Mouse (Mus musculus) neural tube, embryonic 12.5 days (tissue): Measurements from ENCODE around the gene Prss33. TPM values are rescaled to one million over a fixed set of nuclear protein-coding genes. Genes with fewer than 3 reads are reported as not detected.
"Not testable (repeated sequence)": the region's sequence is repeated elsewhere in the genome, so short reads cannot be mapped to it uniquely, and the experiment has no call there.

Experiments used
- ATAC-seq: fragments of 200-750 bp; cut with Nextera tagmentation; 2 replicates; pipeline ENCODE4 v1.8.0; 2017; ENCODE audit warnings: low read depth, mild to moderate bottlenecking, moderate TSS enrichment, moderate library complexity; ENCODE audit not compliant: low FRiP score
- H3K27ac ChIP-seq: fragments of 300-500 bp; sonication (generic); 2 replicates; pipeline ENCODE4 v1.5.1; 2016
- H3K27me3 ChIP-seq: fragments of 300-500 bp; sonication (generic); replicated peaks from 2 replicates; pipeline ENCODE4 v1.6.1; 2016; ENCODE audit warnings: mild to moderate bottlenecking
- H3K36me3 ChIP-seq: fragments of 300-500 bp; sonication (generic); 2 replicates; pipeline ENCODE4 v1.6.1; 2016; ENCODE audit warnings: mild to moderate bottlenecking
- H3K4me1 ChIP-seq: fragments of 300-500 bp; sonication (generic); 2 replicates; pipeline ENCODE4 v1.6.1; 2016
- H3K4me2 ChIP-seq: fragments of 300-500 bp; sonication (generic); replicated peaks from 2 replicates; pipeline ENCODE4 v1.6.1; 2016; ENCODE audit warnings: mild to moderate bottlenecking
- H3K4me3 ChIP-seq: fragments of 300-500 bp; sonication (generic); 2 replicates; pipeline ENCODE4 v1.5.1; 2016
- H3K9ac ChIP-seq: fragments of 300-500 bp; sonication (generic); 2 replicates; pipeline ENCODE4 v1.6.1; 2016; ENCODE audit warnings: mild to moderate bottlenecking
- H3K9me3 ChIP-seq: fragments of 300-500 bp; sonication (generic); 2 replicates; pipeline ENCODE4 v1.6.1; 2016; ENCODE audit warnings: mild to moderate bottlenecking
- WGBS: fragments of 180-500 bp; shearing (Covaris S2); methylation state at CpG from one replicate; pipeline ENCODE4 v1.1.7; 2016; 5-methylcytosine and 5-hydroxymethylcytosine counted together
- polyA plus RNA-seq: library from polyadenylated mRNA; unstranded; fragments of >200 nt; fragmentation: Nextera tagmentation; extraction: Ambion mirVana; gene quantifications from 2 replicates; pipeline ENCODE4 v1.2.1, GENCODE M21; 2016

The Prss33 gene
- polyA plus RNA-seq = not detected in 2 replicates

- Histone ChIP-seq H3K4me1 (no peaks in the 10 kb centered on the region), H3K27me3 (peaks cover 21% of the 10 kb centered on the region), H3K9ac (no peak within 1 kb of the TSS), H3K4me2 (no peak within 1 kb of the TSS), H3K9me3 (no peaks in the 10 kb centered on the region), H3K27ac (no peak within 1 kb of the TSS), H3K36me3 (no peaks in the 10 kb centered on the region), H3K4me3 (no peak within 1 kb of the TSS)
- WGBS = 79% methylated on average over 8 of the region's 8 CpGs
- ATAC-seq = no peak
Observed at GRCm38 (mm10) chr17:23836006-23836575, at the start of gene Prss33. Prss33 (minus strand) TSS chr17:23836056.

DNA sequence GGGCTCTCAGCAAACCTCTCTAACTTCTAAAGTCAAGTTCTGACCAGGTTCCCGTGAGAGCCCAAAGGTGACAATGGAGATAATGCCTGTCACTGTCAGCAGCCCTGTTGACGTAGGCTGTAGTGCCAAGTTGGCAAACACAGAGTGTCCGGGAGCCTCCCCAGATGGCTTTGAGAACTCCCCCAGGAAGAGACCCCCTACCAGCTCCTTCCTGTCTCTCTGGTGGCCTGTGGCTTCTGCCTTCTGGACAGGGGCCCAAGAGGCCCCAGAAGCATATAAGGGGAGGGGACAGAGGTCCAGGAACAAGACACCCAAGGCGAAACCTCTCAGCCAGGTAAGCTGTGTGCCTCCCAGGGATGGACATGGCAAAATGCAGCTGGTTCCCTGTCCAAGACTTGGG, 44.7 kb upstream of the Prss33 start, which contains the start of the genes Dcpp1 and Dcpp2:
TSS of gene Dcpp1 (plus strand) at position 301 of the 400 bp plus-strand sequence.
TSS of gene Dcpp2 (plus strand) at position 305 of the 400 bp plus-strand sequence.
- not testable (repeated sequence) for ATAC-seq, H3K9ac ChIP-seq
- WGBS = 81% methylated on average over 4 of the region's 4 CpGs

DNA sequence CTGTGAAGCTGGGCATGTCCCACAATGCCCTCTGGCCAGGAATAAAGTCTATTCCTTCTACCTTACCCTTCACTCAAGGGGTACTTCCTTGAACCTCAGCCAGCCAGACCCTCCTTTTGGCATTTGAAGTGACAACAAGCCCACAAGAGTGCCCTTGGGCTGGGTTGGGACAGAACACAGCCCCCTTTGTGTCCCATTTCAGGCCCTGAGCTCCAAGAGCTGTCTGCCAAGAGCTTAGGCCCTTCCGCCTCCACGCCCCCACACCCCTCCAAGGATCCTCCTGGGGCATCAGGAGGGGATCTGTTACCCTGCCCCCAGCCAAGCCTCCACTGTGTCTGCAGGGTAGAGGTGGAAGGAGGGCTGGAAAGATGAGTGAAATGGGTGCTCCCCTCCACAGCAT, 41.3 kb upstream of the Prss33 start:
- Histone ChIP-seq H3K9me3 (no peaks in the 10 kb centered on the region), H3K27me3 (no peaks in the 10 kb centered on the region), H3K4me1 (no peaks in the 10 kb centered on the region), H3K27ac (no peak overlapping the region), H3K9ac (no peak overlapping the region), H3K4me3 (no peak overlapping the region), H3K36me3 (no peaks in the 10 kb centered on the region), H3K4me2 (no peak overlapping the region)
- ATAC-seq = no peak
- 98% methylated on average over 2 of the region's 2 CpGs for WGBS

More for the DNA sequence above, 44.7 kb upstream of the Prss33 start, which contains the start of the genes Dcpp1 and Dcpp2:
- not testable (repeated sequence) for H3K4me3 ChIP-seq, H3K4me2 ChIP-seq, H3K27ac ChIP-seq, H3K4me1 ChIP-seq, H3K36me3 ChIP-seq, H3K9me3 ChIP-seq, H3K27me3 ChIP-seq

GRCm38 (mm10) chr17:23876741-23877140, 40.9 kb upstream of the Prss33 start:
- H3K4me3 ChIP-seq = no peak overlapping the region
- ATAC-seq = no peak
- H3K9ac ChIP-seq = no peak overlapping the region
- H3K27me3 ChIP-seq = no peaks in the 10 kb centered on the region
- H3K36me3 ChIP-seq = no peaks in the 10 kb centered on the region
- no peaks in the 10 kb centered on the region for H3K9me3 ChIP-seq
- H3K4me2 ChIP-seq = no peak overlapping the region
- no peak overlapping the region for H3K27ac ChIP-seq
- WGBS = 59% methylated on average over 3 of the region's 3 CpGs
- H3K4me1 ChIP-seq = no peaks in the 10 kb centered on the region

- H3K27me3 ChIP-seq = no peaks in the 10 kb centered on the region
- 48% methylated on average over 8 of the region's 8 CpGs for WGBS
- H3K27ac ChIP-seq = no peak overlapping the region
- no peak overlapping the region for H3K9ac ChIP-seq
- no peaks in the 10 kb centered on the region for H3K36me3 ChIP-seq
- H3K9me3 ChIP-seq = no peaks in the 10 kb centered on the region
- H3K4me3 ChIP-seq = no peak overlapping the region
- no peak for ATAC-seq
- no peaks in the 10 kb centered on the region for H3K4me1 ChIP-seq
- H3K4me2 ChIP-seq = no peak overlapping the region
Observed at GRCm38 (mm10) chr17:23873884-23874856, 38.3 kb upstream of the Prss33 start.

DNA sequence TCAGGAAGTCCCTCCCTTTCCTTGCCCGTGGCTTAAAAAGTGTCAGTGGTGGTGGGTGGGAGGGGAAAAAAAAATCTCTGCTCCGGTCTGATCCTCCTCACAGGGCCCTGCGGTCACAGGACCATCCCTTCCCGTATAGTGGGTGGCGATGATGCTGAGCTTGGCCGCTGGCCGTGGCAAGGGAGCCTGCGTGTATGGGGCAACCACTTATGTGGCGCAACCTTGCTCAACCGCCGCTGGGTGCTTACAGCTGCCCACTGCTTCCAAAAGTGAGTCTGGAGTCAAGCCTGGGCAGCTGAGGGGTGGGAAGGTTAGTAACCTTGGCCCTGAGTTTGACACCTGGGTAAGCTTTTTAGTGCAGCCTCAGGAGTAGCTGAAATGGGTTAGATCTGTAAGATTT, 32.7 kb upstream of the Prss33 start:
- no peak overlapping the region for H3K9ac ChIP-seq

DNA sequence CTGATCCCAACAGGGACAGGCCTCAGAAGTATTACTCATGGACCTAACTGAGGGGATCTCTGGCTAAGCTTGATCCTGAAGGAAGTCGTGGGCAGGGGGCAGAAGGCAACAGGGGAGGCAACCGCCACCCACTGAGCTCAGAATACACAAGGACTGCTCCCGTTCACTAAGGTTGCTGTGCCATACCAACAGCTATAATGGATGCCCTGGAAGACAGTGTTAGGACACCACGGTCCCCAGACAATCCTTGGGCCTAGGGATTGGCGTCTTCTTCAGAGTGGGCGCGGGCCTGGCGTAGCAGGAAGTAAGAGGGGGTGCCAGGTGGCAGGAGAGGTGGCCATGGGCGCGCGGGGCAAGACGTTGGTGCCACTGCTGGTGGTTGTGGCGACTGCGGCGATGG, 31.9 kb upstream of the Prss33 start, which contains the start of gene Prss21:
TSS of gene Prss21 (plus strand) at position 301 of the 400 bp plus-strand sequence.
- no peaks in the 10 kb centered on the region for H3K9me3 ChIP-seq
- no peak within 1 kb of the TSS for H3K27ac ChIP-seq
- no peaks in the 10 kb centered on the region for H3K4me1 ChIP-seq
- no peak within 1 kb of the TSS for H3K4me2 ChIP-seq
- no peaks in the 10 kb centered on the region for H3K36me3 ChIP-seq
- ATAC-seq = no peak
- H3K9ac ChIP-seq = no peak within 1 kb of the TSS
- H3K27me3 ChIP-seq = no peaks in the 10 kb centered on the region
- WGBS = 86% methylated on average over 15 of the region's 15 CpGs
- no peak within 1 kb of the TSS for H3K4me3 ChIP-seq

More for the DNA sequence above, 32.7 kb upstream of the Prss33 start:
- Histone ChIP-seq H3K4me3 (no peak overlapping the region), H3K27me3 (no peaks in the 10 kb centered on the region), H3K4me2 (no peak overlapping the region), H3K27ac (no peak overlapping the region), H3K36me3 (no peaks in the 10 kb centered on the region), H3K4me1 (no peaks in the 10 kb centered on the region), H3K9me3 (no peaks in the 10 kb centered on the region)
- no peak for ATAC-seq
- 92% methylated on average over 11 of the region's 11 CpGs for WGBS

GRCm38 (mm10) chr17:23862926-23863325, 27.1 kb upstream of the Prss33 start:
- H3K9ac ChIP-seq = no peak overlapping the region
- no peaks in the 10 kb centered on the region for H3K27me3 ChIP-seq
- no peaks in the 10 kb centered on the region for H3K9me3 ChIP-seq
- ATAC-seq = no peak
- no peak overlapping the region for H3K27ac ChIP-seq
- H3K36me3 ChIP-seq = no peaks in the 10 kb centered on the region
- no peak overlapping the region for H3K4me3 ChIP-seq
- no peak overlapping the region for H3K4me2 ChIP-seq
- WGBS = 87% methylated on average over 4 of the region's 4 CpGs
- H3K4me1 ChIP-seq = no peaks in the 10 kb centered on the region

GRCm38 (mm10) chr17:23857913-23858312, 22.1 kb upstream of the Prss33 start:
- Histone ChIP-seq H3K36me3 (no peaks in the 10 kb centered on the region), H3K9ac (no peak overlapping the region), H3K27ac (no peak overlapping the region), H3K27me3 (no peaks in the 10 kb centered on the region), H3K9me3 (no peaks in the 10 kb centered on the region), H3K4me1 (no peaks in the 10 kb centered on the region), H3K4me2 (no peak overlapping the region), H3K4me3 (no peak overlapping the region)
- ATAC-seq = no peak
- WGBS = 86% methylated on average over 2 of the region's 2 CpGs

DNA sequence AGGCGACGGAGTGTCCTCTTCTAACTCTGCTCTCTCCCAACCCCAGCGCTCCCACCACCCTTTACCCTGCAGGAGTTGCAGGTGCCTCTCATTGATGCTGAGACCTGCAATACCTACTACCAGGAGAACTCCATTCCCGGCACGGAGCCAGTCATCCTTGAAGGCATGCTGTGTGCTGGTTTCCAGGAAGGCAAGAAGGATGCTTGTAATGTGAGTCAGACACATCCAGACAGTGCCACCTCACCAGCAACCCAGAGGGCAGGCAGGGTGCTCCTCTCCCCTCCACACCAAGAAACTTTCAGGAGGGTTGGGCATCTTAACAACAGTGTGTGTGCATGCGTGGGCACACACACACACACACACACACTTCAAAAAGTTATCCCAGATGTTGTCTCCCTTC, 21.3 kb upstream of the Prss33 start:
- WGBS = 84% methylated on average over 6 of the region's 6 CpGs
- ATAC-seq = no peak
- Histone ChIP-seq H3K36me3 (no peaks in the 10 kb centered on the region), H3K4me3 (no peak overlapping the region), H3K4me2 (no peak overlapping the region), H3K4me1 (no peaks in the 10 kb centered on the region), H3K9ac (no peak overlapping the region), H3K27me3 (no peaks in the 10 kb centered on the region), H3K27ac (no peak overlapping the region), H3K9me3 (no peaks in the 10 kb centered on the region)

GRCm38 (mm10) chr17:23854229-23854765, 18.4 kb upstream of the Prss33 start:
- H3K27me3 ChIP-seq = no peaks in the 10 kb centered on the region
- H3K9ac ChIP-seq = no peak overlapping the region
- no peak for ATAC-seq
- no peak overlapping the region for H3K4me2 ChIP-seq
- 86% methylated on average over 10 of the region's 10 CpGs for WGBS
- H3K4me1 ChIP-seq = no peaks in the 10 kb centered on the region
- H3K9me3 ChIP-seq = no peaks in the 10 kb centered on the region
- no peaks in the 10 kb centered on the region for H3K36me3 ChIP-seq
- H3K27ac ChIP-seq = no peak overlapping the region
- H3K4me3 ChIP-seq = no peak overlapping the region

GRCm38 (mm10) chr17:23853292-23853691, 17.4 kb upstream of the Prss33 start:
- Histone ChIP-seq H3K36me3 (no peaks in the 10 kb centered on the region), H3K4me1 (no peaks in the 10 kb centered on the region), H3K4me3 (no peak overlapping the region), H3K4me2 (no peak overlapping the region), H3K27me3 (no peaks in the 10 kb centered on the region), H3K9ac (no peak overlapping the region), H3K27ac (no peak overlapping the region), H3K9me3 (no peaks in the 10 kb centered on the region)
- ATAC-seq = no peak; the same call in 1 of the 2 replicates
- WGBS = 33% methylated on average over 5 of the region's 5 CpGs
